Mouse (Mus musculus) monocyte, adult 2 months (primary cell): Measurements from ENCODE around the gene Lrrn2.

Experiments
- DNase-seq, 2 experiments: peaks; one replicate each; pipeline ENCODE4 v3.0.0; 2022; ENCODE audit warnings: low spot score in 2 of 2, low read depth in 1 of 2

The Lrrn2 gene

DNA sequence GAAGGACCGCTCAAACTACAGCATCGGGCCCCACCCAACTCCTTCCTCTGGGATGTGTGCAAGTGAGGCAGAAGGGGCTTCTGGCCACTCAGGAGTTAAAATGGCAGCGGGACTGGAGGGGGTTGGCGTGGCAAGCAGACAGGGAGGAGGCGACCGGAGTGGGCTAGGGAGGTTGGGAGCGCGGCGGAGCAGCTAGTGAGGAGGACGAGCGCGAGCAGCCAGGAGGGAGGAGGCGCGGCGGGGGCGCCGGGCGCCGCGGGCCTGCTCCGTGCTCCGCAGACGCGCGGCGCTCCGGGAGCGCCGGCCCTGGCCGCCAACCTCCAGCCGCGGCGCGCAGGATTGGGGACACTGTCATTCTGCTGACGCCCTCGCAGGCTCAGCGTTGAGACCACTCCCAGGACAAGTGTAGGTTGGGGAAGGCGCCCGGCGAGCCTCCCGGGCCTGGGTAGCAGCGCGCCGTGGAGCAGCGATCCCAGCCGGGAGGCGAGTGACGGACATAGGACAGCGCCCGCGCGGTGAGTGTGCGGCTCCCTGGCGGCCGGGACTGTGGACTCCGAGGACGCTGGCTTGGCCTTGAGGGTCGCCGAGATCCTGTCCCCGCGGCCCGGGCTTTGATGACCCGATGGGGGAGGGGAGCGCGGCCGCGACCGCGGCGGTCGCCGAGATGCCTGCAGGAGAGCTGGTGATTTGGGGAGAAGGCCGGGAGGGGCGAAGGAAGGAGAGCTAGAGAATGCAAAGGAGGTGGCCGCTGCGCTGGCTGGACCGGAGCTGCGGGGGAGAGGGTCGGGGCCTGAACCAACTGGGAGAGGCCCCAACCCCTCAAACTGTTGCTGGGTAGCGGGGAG is at the start of gene Lrrn2:
Gene Lrrn2 (plus strand): TSS at position 113 of the 845 bp plus-strand sequence.
- DNase-seq = no peak

GRCm38 (mm10) chr1:132831963-132832362 is 48.1 kb upstream of the Lrrn2 start:
- no peak for DNase-seq

DNA sequence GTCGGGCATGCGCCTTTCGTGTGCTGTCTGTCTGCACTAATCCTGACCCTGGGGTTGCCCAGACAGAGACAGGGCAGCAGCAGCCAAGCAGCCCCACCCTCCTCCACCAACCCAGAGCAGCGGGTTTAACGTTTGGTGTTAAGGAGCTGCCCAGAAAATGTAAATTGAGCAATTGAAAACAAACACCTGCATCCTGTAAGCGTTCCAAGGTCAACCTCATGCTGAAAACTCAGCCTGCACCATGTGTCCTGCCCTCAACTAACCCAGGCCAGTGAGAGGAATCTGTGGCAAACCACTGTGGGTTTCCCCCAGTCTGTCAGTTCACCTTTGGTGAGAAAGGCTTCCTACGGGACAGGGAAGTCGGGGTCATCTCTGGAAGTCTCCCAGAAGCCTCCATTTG is 46.0 kb upstream of the Lrrn2 start:
- DNase-seq = no peak

GRCm38 (mm10) chr1:132836895-132837294 is 43.2 kb upstream of the Lrrn2 start:
- no peak for DNase-seq

GRCm38 (mm10) chr1:132837691-132838090 is 42.4 kb upstream of the Lrrn2 start:
- no peak for DNase-seq

DNA sequence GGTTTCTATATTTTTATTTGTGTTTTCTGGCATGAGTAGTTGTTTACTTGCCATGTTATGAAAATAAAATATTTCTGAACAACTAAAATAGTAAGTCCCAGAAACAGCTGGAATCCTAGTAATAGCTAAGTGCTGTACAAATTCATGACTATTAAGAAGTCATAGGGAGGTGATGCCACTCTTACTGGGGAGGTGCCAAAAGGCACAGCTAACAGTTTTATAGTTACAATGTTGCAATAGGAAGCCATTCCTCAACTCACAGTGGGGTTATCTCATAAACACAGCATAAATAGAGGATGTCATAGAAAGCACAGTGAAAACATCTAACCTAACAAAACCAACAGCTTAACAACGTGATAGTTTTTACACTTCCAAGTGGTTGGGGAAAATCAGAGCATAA is 41.7 kb upstream of the Lrrn2 start:
- DNase-seq = no peak

DNA sequence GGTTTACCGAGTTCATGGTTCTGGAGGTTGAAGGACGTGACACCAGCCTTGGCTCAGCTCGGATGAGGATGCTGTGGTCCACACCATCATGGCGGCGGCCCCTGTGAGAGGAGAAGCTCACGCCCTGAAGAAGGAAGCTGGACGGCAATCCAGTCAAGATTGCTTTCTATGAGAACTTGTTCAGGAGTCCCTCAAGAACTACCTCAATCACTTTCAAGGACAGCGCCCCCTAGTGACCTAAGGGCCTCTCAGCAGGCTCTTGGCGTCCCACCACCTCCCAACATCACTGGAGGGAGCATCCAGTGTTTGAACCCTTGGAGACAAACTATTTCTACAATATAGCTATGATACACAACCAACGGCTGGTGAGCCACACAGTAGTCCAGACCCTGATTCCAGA is 36.5 kb upstream of the Lrrn2 start:
- DNase-seq = no peak

GRCm38 (mm10) chr1:132844088-132844804 is 35.8 kb upstream of the Lrrn2 start:
- no peak for DNase-seq

- DNase-seq = no peak
Observed at GRCm38 (mm10) chr1:132845766-132846165, 34.3 kb upstream of the Lrrn2 start.

DNA sequence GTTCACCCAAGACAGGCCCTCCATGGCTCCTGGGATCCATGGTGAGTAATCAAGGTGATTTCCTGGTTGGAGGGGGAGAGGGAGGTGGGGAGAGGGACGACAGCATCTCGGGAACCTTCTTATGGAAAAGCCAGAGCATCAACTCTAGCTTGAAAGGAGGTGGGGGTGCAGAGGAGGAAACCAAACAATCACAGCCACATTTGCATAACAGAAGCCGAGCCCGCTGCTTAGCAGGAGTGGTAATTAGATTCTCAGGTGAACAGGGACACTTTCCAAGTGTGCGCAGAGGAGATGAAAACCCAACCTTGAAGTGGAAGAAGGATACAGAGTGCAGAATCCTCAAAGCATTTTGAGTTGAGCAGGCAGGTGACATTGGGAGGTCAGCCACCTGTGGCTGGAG is 29.3 kb upstream of the Lrrn2 start:
- no peak for DNase-seq

GRCm38 (mm10) chr1:132851296-132851695 is 28.8 kb upstream of the Lrrn2 start:
- no peak for DNase-seq

DNA sequence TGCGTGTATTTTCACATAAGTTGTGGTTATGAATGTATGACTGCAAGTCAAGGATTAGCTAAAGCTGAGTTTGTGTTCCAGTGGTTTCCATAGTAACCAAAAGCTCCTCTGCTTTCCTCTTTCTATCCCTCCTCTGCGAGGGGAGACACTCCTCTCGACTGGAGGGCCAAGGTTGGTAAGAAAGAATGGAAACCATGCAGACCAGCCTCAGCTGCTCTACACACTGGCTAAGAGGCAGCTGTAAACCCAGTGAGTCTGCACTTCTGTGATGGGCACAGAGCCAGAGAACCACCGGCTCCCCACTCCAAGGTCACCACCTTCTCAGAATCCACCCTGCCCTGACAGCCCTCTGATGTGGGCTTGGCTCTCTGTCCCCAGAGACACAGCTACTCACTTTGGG is 28.3 kb upstream of the Lrrn2 start:
- DNase-seq = no peak

- no peak for DNase-seq
Observed at GRCm38 (mm10) chr1:132853312-132853711, 26.8 kb upstream of the Lrrn2 start.

DNA sequence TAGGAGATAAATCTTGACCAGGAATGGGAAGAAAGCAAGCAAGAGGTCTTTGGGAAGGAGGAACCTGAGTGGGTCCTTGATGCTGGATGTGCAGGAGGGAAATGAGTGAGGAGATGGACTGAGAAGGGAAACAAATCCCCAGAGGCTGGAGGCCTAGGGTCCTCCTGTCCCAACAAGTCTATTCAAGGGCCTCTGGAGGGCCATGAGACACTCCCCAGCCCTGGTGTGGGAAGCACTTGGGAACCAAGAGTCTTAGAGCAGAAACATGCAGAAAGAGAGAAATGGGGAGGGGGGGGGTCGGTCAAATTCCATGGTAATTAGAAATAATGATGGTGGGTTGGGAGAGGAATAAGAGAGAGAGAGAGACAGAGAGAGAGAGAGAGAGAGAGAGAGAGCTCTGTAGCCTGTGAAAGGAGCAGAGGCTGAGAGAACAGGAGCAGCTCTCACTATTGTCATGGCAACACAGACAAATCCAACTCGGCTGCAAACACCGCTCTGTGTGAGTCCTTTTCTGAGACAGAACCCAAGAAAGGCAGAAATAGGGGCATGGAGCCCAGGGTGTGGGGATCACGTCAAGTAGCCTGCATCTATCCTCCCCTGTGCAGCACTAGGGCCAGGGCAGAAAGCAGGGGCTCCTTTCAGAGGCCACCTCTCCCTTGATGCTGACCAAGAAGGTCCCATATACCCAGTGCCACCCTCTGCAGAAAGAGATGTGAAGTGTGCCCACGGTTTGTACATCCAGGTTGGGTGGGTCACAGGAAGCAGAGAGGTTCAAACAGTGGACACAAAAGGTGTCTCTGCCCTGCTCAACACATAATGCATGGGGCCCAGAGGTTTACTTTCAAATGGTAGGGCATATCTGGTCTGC is 21.3 kb upstream of the Lrrn2 start:
- DNase-seq = no peak

- DNase-seq = no peak
Observed at GRCm38 (mm10) chr1:132864220-132864619, 15.9 kb upstream of the Lrrn2 start.

- DNase-seq = no peak
Observed at GRCm38 (mm10) chr1:132865585-132865984, 14.5 kb upstream of the Lrrn2 start.

DNA sequence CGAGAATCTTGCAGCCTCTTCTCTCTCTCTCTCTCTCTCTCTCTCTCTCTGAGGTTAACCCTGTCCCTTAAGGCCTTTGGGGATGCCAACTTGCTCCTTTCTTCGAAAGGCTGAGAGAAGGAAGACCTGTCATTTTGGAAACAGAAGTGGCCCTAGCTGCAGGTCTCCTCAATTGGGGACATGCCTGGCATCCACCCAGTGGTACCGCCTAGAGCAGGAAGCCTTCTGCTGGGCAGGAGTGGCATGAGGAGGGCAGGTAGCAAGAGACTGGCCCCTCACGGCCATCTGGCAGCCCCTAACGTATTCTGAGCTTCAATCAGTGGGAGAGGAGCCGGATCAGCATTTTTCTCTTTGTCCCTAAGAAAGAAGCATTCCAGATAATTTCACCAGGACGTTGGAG is 9.7 kb upstream of the Lrrn2 start:
- DNase-seq = no peak

DNA sequence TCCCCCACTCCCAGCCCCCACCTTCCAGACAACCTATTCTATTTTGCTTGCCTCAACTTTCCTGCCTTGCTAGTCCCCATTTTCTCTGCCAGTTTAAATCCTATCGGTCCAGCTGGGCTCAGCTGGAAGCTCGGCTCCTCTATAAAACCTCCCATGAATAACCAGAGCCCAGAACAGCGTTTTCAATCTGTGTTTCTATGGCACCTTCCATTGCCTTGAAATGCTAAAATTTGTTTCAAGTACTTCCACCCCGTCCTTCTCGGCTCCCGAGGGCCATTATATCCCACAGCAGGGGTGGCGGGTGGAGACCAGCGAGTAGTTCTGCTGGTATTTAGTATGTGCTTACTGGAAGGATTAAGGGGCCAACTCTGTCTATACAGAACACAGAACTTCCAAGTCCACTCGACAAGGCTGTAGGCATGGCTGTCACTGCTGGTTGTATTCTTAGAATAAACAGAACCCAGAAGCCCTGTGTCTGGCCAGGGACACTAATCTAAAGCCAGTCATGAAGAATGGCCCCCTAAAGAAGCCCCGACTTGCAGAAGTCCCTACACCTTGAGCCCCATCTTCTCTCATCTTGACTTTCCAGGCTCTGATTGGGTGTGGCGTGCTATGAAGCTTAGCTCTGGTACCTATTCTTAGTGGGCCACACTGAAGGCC is 992 bp upstream of the Lrrn2 start:
- no peak for DNase-seq

- no peak for DNase-seq
Observed at GRCm38 (mm10) chr1:132879801-132880160, 292 bp upstream of the Lrrn2 start.

DNA sequence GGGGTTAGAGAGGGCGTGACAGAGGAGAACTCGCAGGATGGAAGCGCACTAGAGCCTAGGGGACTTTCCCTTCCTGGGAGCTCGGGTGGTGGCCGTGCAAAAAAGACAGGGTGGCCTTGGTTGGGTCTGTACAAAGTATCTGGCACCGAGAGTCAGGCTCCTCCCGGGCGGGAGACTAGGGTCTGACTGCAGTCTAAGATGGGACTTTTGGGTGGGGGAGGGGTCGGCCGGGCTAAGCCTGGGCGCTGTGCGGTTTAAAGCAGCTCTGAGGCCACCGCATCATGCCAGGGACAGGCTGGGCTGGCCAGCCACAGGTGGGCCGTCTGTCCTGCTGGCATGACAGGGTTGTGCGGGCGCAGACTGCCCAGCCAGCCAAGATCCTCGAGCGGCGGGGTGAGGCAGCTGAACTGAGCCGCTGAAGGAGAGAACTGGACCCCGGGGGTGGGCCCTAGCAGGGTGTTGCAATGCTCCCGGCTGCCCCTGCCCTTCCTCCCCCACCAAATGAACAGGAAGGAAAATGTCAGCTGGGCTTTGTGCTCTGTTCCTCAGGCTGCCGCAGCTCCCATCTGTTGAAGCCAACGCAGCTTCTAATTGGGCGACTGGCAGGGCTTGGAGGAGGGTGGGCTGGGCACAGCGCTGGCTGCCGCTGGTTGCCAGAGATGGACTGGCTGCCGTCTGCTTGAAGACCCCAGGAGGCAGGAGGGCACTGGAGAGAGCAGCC is 1.1 kb downstream of the Lrrn2 start:
- no peak for DNase-seq
